Mouse (Mus musculus) c-Kit-positive CD71-negative TER-119-negative erythroid progenitor cells, embryonic 14.5 days (primary cell): ENCODE results near the gene Ube2d3.

Experiments used
- DNase-seq: peaks from one replicate; pipeline ENCODE4 v3.0.0-alpha.2; 2013; ENCODE audit warnings: low read depth

The Ube2d3 gene

GRCm38 (mm10) chr3:135437758-135438495 lies at the start of gene Ube2d3:
Ube2d3 (plus strand) TSS chr3:135438149.
- peak; percentile 97 for DNase-seq

- DNase-seq = no peak
Measured at GRCm38 (mm10) chr3:135393186-135393585, 44.8 kb upstream of the Ube2d3 start.

- DNase-seq = no peak
Measured at GRCm38 (mm10) chr3:135395085-135395484, 42.9 kb upstream of the Ube2d3 start.

- no peak for DNase-seq
Measured at GRCm38 (mm10) chr3:135396081-135396480, 41.9 kb upstream of the Ube2d3 start.

- no peak for DNase-seq
Measured at GRCm38 (mm10) chr3:135397112-135397511, 40.8 kb upstream of the Ube2d3 start.

- DNase-seq = peak; percentile 87
Measured at GRCm38 (mm10) chr3:135402201-135402658, 35.7 kb upstream of the Ube2d3 start.

GRCm38 (mm10) chr3:135403211-135403610 lies 34.7 kb upstream of the Ube2d3 start:
- no peak for DNase-seq

GRCm38 (mm10) chr3:135403856-135404255 lies 34.1 kb upstream of the Ube2d3 start:
- no peak for DNase-seq

- DNase-seq = no peak
Measured at GRCm38 (mm10) chr3:135404599-135404998, 33.4 kb upstream of the Ube2d3 start.

GRCm38 (mm10) chr3:135407351-135407750 lies 30.6 kb upstream of the Ube2d3 start:
- no peak for DNase-seq

GRCm38 (mm10) chr3:135409219-135409618 lies 28.7 kb upstream of the Ube2d3 start:
- DNase-seq = no peak

GRCm38 (mm10) chr3:135411056-135411455 lies 26.9 kb upstream of the Ube2d3 start:
- DNase-seq = no peak

- no peak for DNase-seq
Measured at GRCm38 (mm10) chr3:135411824-135412223, 26.1 kb upstream of the Ube2d3 start.

GRCm38 (mm10) chr3:135417245-135417644 lies 20.7 kb upstream of the Ube2d3 start:
- no peak for DNase-seq

GRCm38 (mm10) chr3:135417799-135418198 lies 20.1 kb upstream of the Ube2d3 start:
- DNase-seq = no peak

GRCm38 (mm10) chr3:135420542-135421309 lies 17.2 kb upstream of the Ube2d3 start:
- no peak for DNase-seq

- DNase-seq = no peak
Measured at GRCm38 (mm10) chr3:135421310-135421594, 16.7 kb upstream of the Ube2d3 start.

GRCm38 (mm10) chr3:135422232-135422855 lies 15.6 kb upstream of the Ube2d3 start:
- no peak for DNase-seq

GRCm38 (mm10) chr3:135422856-135423607 lies 14.9 kb upstream of the Ube2d3 start:
- DNase-seq = peak; percentile 64

GRCm38 (mm10) chr3:135423608-135424212 lies 14.2 kb upstream of the Ube2d3 start, which contains the start of gene Cisd2:
Cisd2 (minus strand) TSS chr3:135423925.
- no peak for DNase-seq

- DNase-seq = no peak
Measured at GRCm38 (mm10) chr3:135436901-135437616, 890 bp upstream of the Ube2d3 start.
